Mouse (Mus musculus): ENCODE results near the gene Slc30a3.
"Not testable (repeated sequence)": the region's sequence is repeated elsewhere in the genome, so short reads cannot be mapped to it uniquely, and the experiment has no call there.

Gene Slc30a3

DNA sequence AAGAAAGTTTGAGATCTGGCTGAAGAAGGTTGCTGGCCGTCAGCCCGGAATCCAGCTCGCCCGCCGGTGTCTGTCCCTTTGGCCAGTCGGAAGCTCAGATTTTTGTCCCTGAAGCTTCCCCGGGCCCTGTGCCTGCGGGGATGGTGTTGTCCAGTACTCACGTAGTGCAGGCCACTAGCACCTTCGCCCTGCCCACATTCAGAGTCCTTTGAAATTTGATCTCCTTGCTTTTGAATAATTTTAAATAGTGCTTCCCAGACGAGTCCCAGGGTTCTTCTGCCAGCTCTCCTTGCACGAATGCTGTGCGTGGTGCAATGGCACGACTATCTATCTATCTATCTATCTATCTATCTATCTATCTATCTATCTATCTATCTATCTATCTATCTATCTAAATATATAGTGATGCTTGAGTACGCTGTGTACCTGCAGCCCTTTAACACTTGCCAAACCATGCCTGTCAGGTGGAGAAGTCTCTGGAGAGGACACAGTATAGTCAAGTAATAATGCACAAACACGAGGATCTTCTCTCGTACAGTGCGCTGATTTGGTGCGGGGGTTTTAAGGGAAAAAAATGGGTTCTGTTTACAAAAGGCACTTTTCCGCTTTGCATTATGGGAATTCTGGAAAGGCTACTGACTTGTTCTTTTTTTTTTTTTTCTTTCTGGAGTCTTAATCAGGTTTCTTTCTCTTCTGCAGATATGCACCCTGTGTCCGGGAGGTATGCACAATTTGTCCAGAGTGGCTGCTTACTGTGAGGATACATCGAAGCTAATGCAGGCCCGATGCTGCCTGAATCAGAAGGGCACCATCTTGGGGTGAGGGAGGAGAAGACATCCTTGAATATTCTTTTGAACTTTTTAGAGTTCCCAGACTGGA is 59.0 kb downstream of the Slc30a3 start, which contains the start of gene Slc5a6:
Slc5a6 (minus strand) TSS at position 162 of the 879 bp plus-strand sequence.
- DNase-seq (ENCODE audit: low spot score in 2 of 2) = peak; percentile 19 to 25

DNA sequence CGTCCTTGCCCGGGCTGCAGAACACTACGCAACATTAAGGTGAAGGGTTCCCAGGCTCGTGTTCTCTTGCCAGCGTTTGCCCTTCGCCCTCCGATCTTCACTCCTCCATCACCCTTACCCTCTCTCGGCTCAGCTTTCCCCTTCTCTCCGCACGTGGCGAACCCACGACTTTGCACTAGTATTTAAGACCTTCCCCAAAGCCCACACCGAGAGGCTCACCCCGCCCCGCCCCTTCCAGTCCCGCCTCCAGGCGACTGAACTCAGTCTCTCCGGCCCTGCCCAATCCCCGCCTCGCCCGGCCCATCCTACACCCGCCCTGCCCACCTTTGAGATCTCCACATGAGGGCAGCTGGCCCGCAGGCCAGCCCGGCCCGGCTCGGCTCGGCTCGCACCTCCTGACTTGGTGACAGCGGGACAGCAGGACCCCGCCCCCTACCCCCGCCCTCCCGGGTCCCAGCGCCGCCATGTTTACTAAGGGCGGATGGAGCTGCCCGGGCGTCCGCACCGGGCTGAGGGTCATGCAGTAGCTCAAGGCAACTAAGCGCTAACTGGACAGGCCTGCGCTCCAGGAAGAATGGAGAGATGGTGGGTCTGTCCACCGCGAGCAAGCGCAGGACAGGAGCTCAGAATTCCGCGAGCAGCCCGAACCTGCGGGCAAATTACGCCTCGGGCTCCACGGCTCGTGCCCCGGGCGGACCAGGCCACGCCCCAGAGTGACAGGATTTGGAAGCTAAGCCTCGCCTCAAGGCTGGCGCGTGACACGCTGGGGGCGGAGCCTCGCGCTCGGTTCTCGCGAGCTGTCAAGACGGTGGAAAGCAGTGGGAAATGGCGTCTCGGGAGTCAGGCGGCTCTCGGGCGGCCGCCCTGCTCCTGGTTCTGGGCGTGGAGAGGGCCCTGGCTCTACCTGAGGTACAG is 59.9 kb downstream of the Slc30a3 start, which contains the start of gene Atraid:
Atraid (plus strand) TSS at position 465 of the 915 bp plus-strand sequence.
- DNase-seq (ENCODE audit: low spot score in 2 of 2) = peak; percentile 99

DNA sequence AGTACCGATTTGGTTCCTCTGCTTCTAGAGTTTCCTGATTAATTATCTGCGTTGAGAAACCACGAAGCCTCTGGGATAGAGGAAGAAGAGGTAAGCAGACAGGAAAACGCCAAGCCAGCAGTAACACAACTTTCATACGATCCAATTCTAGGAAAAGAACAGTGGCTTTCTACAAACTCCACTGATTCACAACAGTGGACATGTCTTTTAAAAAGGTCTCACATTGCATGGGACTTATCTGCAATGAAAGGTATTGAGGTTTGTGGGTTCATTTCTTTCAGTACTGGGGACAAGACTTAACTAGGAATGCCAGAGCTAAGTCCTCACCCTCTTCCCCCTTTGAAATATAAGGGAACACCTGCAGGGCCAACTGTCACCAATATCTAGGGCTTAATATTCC is 61.0 kb downstream of the Slc30a3 start:
- DNase-seq (ENCODE audit: low spot score in 2 of 2) = no peak

DNA sequence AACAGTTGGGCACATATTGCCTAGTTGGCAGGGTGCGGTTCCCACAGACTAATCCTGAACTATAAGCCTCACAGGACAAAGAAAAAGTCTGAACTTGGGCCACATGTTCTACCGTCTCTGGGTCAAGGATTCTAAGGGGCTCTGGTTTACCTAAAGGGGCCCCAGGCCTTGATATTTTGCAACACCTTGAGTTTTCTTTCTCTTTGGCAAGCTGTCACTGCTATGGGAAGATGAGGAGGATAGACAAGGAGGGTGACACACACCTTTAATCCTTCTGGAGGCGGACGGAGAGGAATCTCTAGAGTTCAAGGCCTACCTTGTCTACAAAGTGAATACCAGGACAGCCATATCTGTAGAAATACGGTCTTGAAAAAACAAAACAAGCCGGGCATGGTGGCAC is 61.6 kb downstream of the Slc30a3 start:
- no peak for DNase-seq (ENCODE audit: low spot score in 2 of 2)

- no peak for DNase-seq (ENCODE audit: low spot score in 2 of 2)
Measured at GRCm38 (mm10) chr5:31038171-31038845, 69.7 kb downstream of the Slc30a3 start.

DNA sequence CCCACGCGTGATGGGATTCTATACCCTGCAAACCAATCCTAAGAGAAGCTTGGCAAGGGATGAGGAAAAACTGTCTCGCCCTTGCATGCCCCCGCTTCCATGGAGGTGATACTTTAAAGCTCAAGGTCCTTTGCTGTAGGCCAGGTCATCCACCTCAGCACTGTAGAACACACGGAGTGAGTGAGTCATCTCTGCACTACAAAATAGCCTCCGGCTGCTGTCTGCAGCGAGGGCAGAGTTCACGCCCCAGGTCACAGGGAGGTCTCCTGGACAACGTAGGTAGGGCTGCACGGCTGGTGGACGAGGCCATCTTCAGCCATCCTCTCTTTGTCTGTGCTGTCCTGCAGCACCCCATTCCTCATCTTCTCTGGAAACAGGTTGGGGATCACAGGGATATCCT is 71.5 kb downstream of the Slc30a3 start:
- not testable (repeated sequence) for DNase-seq (ENCODE audit: low spot score in 2 of 2)

Data from urinary bladder, postnatal 36 days (tissue).